13 mouse cellular contexts compared by ENCODE assay signal in the genomic region with DNA sequence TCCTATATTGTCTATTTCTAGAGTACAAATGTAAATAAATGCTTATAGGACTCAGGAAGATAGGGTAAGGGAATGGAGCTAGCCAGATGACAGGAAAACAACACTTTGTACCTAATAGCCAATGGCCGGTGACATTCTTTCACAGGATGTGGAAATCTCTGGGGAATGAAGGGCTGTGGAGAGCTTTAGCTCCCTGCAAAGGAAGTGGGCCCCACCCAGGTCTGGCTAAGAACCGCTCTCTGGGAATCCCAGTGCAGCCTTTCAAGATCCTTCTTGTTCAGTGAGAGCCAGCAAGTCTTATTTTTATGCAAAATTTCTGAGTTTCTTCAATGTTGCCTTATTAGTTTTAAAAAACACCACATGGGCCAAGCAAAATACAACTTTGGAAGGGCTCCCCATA. TPM values are rescaled to one million over a fixed set of nuclear protein-coding genes. Genes with fewer than 3 reads are reported as not detected.
A peak's percentile ranks its signal among the peaks of the same experiment; 100 is the strongest.
DNase-seq lines count a peak whose midpoint lies in the region; ATAC-seq and TF ChIP-seq lines count a peak whose summit lies in the region.
"Had no signal": no experiment of that assay in that cellular context is flagged by ENCODE, and none has a peak within 500 bp of the region (broad histone marks: within the 10 kb centered on the region; RNA-seq: fewer than 3 reads in every experiment).

No protein-coding gene starts in this region.

- H3K4me2 ChIP-seq in liver, embryonic 12.5 days = no peak overlapping the region
- H3K4me2 ChIP-seq: forebrain, embryonic 13.5 days; limb, embryonic 13.5 days had no signal

- no peak for ATAC-seq in liver, embryonic 12.5 days
- no peak for ATAC-seq in monocyte, adult 5-6 weeks (replicated peaks; ENCODE audit: insufficient number of reproducible peaks, low FRiP score, low TSS enrichment, poor library complexity, severe bottlenecking)
- ATAC-seq: forebrain, embryonic 13.5 days had no signal

- intact Hi-C loops in gastrocnemius, adult 2 months (cut with DNase I) = no loop called here
- intact Hi-C loops in heart, postnatal 36 days (cut with DNase I) = no loop called here

- no peaks in the 10 kb centered on the region for H3K36me3 ChIP-seq in liver, embryonic 12.5 days
- H3K36me3 ChIP-seq: limb, embryonic 13.5 days had no signal

- DNase-seq in adrenal gland, postnatal 10 days = peak; percentile 12
- no peak for DNase-seq in adrenal gland, adult 8-10 months
- peak; percentile 3 for DNase-seq in 3134 (ENCODE audit: extremely low read depth, insufficient read length, low spot score)
- peak; percentile 73 for DNase-seq in gastrocnemius, adult 2 months
- DNase-seq in heart, postnatal 36 days = peak; percentile 59 to 65
- DNase-seq in right cerebral cortex, adult 18-20 months = no peak
- DNase-seq: B cell, adult 2 months; cerebellum, adult 11-12 months had no signal

- H3K9me3 ChIP-seq in liver, embryonic 12.5 days (replicated peaks) = no peaks in the 10 kb centered on the region
- H3K9me3 ChIP-seq: forebrain, embryonic 13.5 days; limb, embryonic 13.5 days had no signal

- no peak overlapping the region for H3K4me3 ChIP-seq in gastrocnemius, adult 2 months
- no peak overlapping the region for H3K4me3 ChIP-seq in liver, embryonic 12.5 days
- H3K4me3 ChIP-seq: forebrain, embryonic 13.5 days; limb, embryonic 13.5 days had no signal

- no peaks in the 10 kb centered on the region for H3K27me3 ChIP-seq in liver, embryonic 12.5 days (replicated peaks)
- H3K27me3 ChIP-seq: forebrain, embryonic 13.5 days; limb, embryonic 13.5 days had no signal

- TF ChIP-seq CTCF in gastrocnemius, adult 2 months (IDR thresholded peaks at IDR 0.05) = no peak

- H3K4me1 ChIP-seq in liver, embryonic 12.5 days = no peaks in the 10 kb centered on the region
- H3K4me1 ChIP-seq: forebrain, embryonic 13.5 days; limb, embryonic 13.5 days had no signal

- peak overlapping the region; percentile 83 for H3K27ac ChIP-seq in gastrocnemius, adult 2 months
- no peak overlapping the region for H3K27ac ChIP-seq in liver, embryonic 12.5 days
- H3K27ac ChIP-seq: forebrain, embryonic 13.5 days; limb, embryonic 13.5 days had no signal

- H3K9ac ChIP-seq in liver, embryonic 12.5 days = no peak overlapping the region
- H3K9ac ChIP-seq: forebrain, embryonic 13.5 days; limb, embryonic 13.5 days had no signal

- WGBS in liver, embryonic 12.5 days (ENCODE audit: insufficient replicate concordance) = 29% methylated on average over 2 of the region's 2 CpGs

RNA-seq across cellular contexts. Expression of a gene that starts 54.7 kb away (rescaled TPM):
- total RNA-seq in adrenal gland, postnatal 10 days (2021) = under 1 TPM; 0.18 to 0.30 TPM
- under 1 TPM; 0.15 to 0.42 (median 0.25) TPM for total RNA-seq in adrenal gland, adult 8-10 months (2022)
- total RNA-seq in gastrocnemius, adult 2 months (2021) = not detected
- under 1 TPM; 0.11 to 0.14 TPM for total RNA-seq in heart, postnatal 36 days (2021)
- polyA plus RNA-seq in liver, embryonic 12.5 days (2016; fragmentation: Nextera tagmentation; extraction: Ambion mirVana) = 0.16 and 0.18 TPM in 2 replicates
- total RNA-seq in monocyte, adult 5-6 weeks (2017) = not detected in 3 replicates
- total RNA-seq: MEL had no signal

Comparison
In these comparisons a context has a peak if more than half of its experiments do, and no peak if none do; other contexts are left out.
1. DNase-seq: peak in adrenal gland, postnatal 10 days (single experiment), 3134 (single experiment), gastrocnemius, adult 2 months (single experiment) and heart, postnatal 36 days (2 of 2); none in adrenal gland, adult 8-10 months (single experiment) and right cerebral cortex, adult 18-20 months (single experiment).